Mouse (Mus musculus): ENCODE data around the gene Spata25. TPM values are rescaled to one million over a fixed set of nuclear protein-coding genes. Genes with fewer than 3 reads are reported as not detected.

Spata25 gene
- 0.21 and 0.23 TPM in 2 replicates for polyA plus RNA-seq (2012)

DNA sequence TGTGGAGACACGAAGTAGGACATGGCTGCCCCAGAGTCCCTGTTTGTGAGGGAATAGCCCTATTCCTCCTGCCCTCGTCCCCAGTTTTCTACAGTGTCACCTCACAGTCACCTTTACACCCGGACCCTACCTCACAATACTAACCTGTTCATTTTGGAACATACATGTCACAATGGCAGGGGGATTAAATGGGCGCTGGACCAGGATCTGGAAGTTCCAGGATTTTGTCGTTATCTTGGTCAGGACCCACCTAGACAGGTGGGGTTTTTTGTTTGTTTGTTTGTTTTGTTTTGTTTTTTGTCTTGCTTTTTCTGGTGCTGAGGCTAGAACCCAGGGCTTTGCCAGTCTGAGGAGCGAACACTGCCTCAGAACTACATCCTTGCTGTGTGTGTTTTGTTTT is at the start of gene Spata25:
TSS of gene Spata25 (minus strand) at position 101 of the 400 bp plus-strand sequence.

DNA sequence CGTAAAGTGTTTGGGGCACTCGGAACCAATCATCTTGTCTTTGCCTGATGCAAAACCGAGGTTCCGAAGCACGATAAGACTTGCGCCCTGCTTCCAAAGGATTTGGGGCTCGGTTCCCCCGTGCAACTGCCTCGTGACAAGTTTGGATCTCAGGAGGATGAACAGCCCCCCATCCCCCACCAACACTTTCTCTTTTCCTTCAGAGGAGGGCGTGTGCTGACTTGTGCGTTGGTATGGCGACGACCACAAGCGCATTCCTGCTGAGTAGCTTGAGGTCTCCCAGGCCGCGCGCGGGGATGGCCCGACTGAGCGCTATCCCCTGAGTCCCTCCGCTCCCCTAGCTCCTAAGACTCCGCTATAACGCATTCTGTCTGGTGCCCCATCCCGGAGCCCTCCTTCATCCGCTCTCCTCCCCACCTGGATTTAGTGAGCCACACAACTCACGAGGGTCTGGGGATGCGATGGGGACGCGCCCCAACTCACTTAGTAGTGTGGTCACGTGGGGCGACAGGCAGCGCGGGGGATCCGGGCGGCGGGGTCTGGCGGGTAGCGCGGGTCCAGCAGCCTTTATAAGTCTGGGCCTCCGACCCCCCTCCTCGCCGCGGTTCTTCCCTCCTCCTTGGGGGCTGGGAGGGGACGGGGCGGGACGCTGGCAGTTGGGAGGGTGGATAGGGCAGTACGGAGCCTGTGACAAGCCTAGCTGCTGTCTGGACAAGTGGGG is 28.9 kb upstream of the Spata25 start, which contains the start of gene Pltp:
TSS of gene Pltp (minus strand) at position 611 of the 721 bp plus-strand sequence.

DNA sequence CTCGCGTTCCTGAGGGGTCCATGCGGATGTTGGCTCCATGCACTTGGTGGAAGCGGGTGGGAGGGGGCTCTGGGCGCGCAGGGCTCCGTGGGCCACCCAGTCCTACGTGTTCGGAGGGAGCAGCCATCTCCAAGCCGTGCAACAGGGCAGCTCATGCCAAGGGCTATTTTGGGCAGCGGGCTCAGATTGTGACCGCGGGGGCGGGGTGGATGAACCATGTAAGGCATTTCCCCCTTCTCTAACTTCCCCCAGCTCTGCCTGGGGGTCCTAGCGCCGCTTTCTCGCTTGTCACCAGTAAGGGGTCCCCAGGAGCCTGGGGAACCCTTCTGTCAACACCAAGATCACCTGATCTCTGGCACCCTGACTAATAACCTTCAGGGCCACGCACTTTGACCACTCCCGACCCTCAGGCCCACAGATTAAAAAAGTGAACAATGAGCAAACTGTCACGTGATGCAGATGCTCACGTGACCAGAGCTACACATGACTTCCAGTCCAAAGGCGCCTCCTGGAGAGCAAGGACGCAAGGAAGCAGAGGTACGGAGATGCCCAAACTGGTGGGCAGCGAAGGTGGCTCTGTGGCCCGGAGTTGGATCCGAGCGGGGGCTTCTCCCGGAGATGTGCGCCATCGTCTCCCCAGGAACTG is 5.1 kb upstream of the Spata25 start, which contains the start of gene Neurl2:
TSS of gene Neurl2 (minus strand) at position 143 of the 646 bp plus-strand sequence.

DNA sequence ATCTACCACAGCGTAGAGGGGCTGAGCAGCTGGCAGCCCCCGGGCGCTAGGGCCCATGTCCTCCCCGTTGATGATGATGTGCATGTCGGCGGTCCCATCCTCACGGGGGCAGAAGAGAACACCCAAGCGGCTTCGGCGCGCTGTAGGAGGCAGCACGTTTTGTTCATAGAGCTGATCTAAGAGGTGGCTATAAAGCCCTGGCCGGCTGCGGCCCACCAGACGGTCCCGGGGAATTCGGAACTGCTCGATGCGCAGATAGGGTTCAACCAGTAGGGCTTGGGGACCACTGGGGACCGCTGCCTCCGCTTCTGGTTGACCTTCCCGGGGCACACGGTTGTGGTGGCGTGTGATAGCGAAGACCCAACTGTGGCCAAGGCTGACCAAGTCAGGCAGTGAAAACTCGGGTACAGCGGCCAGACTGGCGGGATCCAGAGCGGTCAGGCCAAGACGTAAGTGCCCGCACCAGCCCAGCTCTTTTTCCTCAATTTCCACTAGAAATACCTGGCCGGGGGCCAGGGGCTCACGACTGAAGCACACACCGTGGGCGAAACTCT is 4.5 kb upstream of the Spata25 start, which contains the start of gene Ctsa:
TSS of gene Ctsa (plus strand) at position 126 of the 554 bp plus-strand sequence.

DNA sequence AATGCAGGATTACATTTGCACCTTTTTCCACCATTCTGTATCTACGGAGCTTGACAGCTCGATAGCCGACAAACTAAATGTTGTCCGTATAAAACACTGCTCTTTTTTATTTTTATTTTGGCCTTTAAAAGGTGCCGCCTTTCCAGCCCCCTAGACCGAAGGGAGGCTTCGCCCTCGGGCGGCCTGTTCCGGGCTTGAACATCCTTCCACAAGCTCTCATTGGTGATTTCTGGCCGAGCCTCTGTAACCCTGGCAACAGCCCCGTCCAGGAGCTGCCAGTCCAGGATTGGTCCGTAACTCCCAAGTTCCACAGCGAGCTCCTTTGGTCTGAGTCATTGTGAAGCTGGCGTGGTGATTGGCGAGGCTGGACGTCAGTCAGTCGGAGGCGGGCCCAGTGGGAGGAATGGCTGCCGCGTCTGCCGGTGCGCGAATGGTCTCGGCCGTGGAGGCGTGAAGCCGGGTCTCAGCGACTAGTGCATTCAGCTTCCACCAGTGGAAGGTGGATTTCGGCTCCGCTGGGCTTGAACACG is 5.6 kb downstream of the Spata25 start, which contains the start of gene Zswim1:
TSS of gene Zswim1 (plus strand) at position 51 of the 530 bp plus-strand sequence.

DNA sequence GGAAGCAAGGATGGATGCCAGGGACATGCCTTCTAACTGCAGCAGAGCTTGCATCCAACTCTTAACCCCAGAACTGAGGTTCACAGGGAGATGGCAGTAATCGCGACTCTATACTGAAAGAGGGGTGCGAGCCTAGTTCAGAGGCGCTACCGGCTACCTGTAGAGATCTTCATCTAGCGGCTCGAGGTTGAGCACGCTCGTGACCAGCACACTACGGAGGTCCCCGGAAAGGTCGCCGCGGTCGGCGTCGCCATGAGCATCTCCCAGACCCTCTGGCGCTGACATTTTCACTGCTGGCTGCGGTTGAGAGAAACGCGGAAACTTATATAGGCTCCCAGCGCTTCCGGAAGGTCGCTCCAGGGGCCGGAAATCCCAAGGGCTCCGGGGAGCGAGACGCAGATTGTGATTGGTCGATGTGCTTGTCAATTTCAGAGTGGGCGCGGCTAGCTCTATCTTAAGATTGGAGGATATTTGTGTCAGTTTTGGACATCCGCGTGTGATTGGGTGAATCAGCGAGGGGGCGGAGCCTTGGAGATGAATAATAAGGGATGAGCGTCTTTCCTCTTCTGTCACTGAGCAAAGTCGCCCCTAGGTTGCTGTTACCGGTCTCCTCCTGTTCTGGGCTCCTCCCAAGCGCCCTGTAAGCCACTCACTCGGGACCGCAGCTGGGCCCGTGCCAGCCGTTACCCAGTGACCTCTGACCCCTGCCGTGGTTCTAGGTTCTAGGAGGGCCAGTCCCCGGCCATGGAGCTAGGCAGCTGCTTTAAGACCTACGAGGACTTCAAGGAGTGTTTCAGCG is 23.6 kb downstream of the Spata25 start, which contains the start of the genes Acot8 and Zswim3:
TSS of gene Acot8 (minus strand) at position 350 of the 799 bp plus-strand sequence.
TSS of gene Zswim3 (plus strand) at position 566 of the 799 bp plus-strand sequence.

DNA sequence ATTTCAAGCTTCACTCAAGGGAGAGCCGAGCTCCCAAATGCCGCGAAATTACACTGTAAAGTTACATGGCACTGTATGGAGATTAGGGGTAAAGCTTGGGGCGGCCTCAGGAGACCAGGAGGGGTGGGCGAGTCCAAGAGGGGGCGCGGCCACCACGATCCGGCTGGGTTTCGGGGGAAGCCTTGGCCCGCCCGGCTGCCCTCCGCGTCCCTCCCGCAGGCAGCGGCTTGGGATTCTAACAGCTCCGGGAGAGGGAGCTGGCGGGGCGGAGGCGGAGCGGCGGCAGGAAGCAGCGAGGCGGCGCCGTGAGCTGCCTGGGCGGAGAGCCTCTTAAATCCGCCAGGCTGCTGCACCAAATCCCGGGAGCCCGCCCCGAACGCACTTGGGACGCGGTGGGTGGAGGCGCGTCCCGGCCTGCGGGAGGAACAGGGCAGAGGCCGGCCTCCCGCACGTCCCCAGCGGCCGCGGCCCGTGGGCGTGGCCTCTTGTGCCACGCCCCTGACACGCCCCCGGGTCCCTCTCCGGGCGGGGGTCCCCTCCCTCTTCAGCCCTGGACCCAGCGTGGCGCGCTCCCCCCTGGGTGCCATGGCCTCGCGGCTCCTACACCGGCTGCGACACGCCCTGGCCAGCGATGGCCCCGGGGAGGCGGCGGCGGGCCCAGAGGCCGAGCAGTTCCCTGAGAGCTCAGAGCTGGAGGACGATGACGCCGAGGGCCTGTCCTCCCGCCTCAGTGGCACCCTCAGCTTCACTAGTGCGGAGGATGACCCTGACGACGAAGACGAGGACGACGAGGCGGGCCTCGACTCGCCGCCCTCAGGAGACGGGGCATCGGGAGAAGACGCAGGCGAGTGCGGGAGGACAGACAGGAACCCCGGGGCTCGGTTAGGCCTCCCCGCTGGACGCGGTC is 42.6 kb downstream of the Spata25 start, which contains the start of gene Snx21:
TSS of gene Snx21 (plus strand) at position 343 of the 907 bp plus-strand sequence.

DNA sequence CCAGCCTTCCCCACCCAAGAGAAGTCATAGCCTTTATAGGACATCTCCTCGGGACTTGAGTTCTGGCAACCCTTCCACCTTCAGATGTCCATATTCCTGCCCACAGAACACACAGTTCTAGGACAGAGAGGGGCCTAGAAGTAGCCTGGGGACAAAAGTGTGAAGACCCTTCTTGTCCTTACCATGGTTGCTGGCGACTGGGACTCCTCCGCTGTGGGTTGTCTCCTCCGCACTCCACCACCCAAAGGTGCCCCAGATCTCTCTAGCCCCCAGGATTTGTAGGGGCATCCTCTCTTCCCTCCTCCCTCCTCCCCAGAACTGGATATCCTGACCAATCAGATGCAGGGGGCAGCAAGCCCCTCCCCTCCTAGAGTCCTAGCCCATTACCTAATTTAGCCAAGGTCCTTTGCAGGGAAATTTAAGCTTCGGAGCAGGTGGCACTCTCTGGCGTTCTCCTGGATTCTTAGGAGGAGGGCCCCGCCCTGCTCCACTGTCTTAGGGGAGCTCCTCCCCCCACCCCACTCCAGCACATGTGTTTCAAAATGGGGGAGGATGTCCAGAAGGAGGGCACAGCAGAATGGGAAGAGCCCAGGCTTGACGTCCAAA is 48.8 kb downstream of the Spata25 start, which contains the start of gene Tnnc2:
TSS of gene Tnnc2 (minus strand) at position 487 of the 606 bp plus-strand sequence.

Other genes with a start within 250 kb of the Spata25 start
- gene Wfdc6a, start 243.1 kb downstream of the Spata25 start, polyA plus RNA-seq (2012), result not detected in 2 replicates
- gene Eppin, start 234.9 kb downstream of the Spata25 start, polyA plus RNA-seq (2012), result not detected in 2 replicates
- gene Wfdc6b, start 215.0 kb downstream of the Spata25 start, polyA plus RNA-seq (2012), result not detected in 2 replicates
- not detected in 2 replicates for gene Wfdc8, start 214.9 kb downstream of the Spata25 start, polyA plus RNA-seq (2012)
- gene Wfdc16, start 189.7 kb downstream of the Spata25 start, polyA plus RNA-seq (2012), result 0.17 TPM in 1 of 2 replicates, not detected in the other
- gene Wfdc10, start 172.5 kb downstream of the Spata25 start, polyA plus RNA-seq (2012), result not detected in 2 replicates
- not detected in 2 replicates for gene Wfdc9, start 172.0 kb downstream of the Spata25 start, polyA plus RNA-seq (2012)
- gene Wfdc11, start 154.4 kb downstream of the Spata25 start, polyA plus RNA-seq (2012), result not detected in 2 replicates
- gene Wfdc13, start 143.4 kb downstream of the Spata25 start, polyA plus RNA-seq (2012), result not detected in 2 replicates
- not detected in 2 replicates for gene Spint4, start 130.0 kb downstream of the Spata25 start, polyA plus RNA-seq (2012)
- not detected in 2 replicates for gene Spint5, start 113.2 kb downstream of the Spata25 start, polyA plus RNA-seq (2012)
- gene Wfdc3, start 82.6 kb downstream of the Spata25 start, polyA plus RNA-seq (2012), result not detected in 2 replicates
- 90.1 and 113 TPM in 2 replicates for gene Dnttip1, start 82.6 kb downstream of the Spata25 start, polyA plus RNA-seq (2012)
- gene Ube2c, start 58.6 kb downstream of the Spata25 start, polyA plus RNA-seq (2012), result 64.0 and 94.6 TPM in 2 replicates
- not detected in 2 replicates for gene Tnnc2, start 48.6 kb downstream of the Spata25 start, polyA plus RNA-seq (2012)
- gene Snx21, start 42.7 kb downstream of the Spata25 start, polyA plus RNA-seq (2012), result 5.4 and 5.6 TPM in 2 replicates
- gene Acot8, start 23.7 kb downstream of the Spata25 start, polyA plus RNA-seq (2012), result 62.8 and 69.5 TPM in 2 replicates
- gene Zswim3, start 23.4 kb downstream of the Spata25 start, polyA plus RNA-seq (2012), result 0.36 and 0.44 TPM in 2 replicates
- gene Zswim1, start 5.9 kb downstream of the Spata25 start, polyA plus RNA-seq (2012), result 20.6 and 27.7 TPM in 2 replicates
- gene Ctsa, start 4.3 kb upstream of the Spata25 start, polyA plus RNA-seq (2012), result 364 and 538 TPM in 2 replicates
- 3.5 and 4.1 TPM in 2 replicates for gene Neurl2, start 4.9 kb upstream of the Spata25 start, polyA plus RNA-seq (2012)
- gene Pltp, start 29.2 kb upstream of the Spata25 start, polyA plus RNA-seq (2012), result 0.16 and 0.51 TPM in 2 replicates
- gene Pcif1, start 50.8 kb upstream of the Spata25 start, polyA plus RNA-seq (2012), result 144 and 161 TPM in 2 replicates
- gene Zfp335, start 83.2 kb upstream of the Spata25 start, polyA plus RNA-seq (2012), result 51.0 and 59.7 TPM in 2 replicates
- 6.3 and 27.6 TPM in 2 replicates for gene Mmp9, start 112.2 kb upstream of the Spata25 start, polyA plus RNA-seq (2012)
- 0.61 and 1.1 TPM in 2 replicates for gene Slc12a5, start 132.3 kb upstream of the Spata25 start, polyA plus RNA-seq (2012)
- 33.9 and 36.3 TPM in 2 replicates for gene Ncoa5, start 206.3 kb upstream of the Spata25 start, polyA plus RNA-seq (2012)
- 0.12 and 0.43 TPM in 2 replicates for gene Cd40, start 227.1 kb upstream of the Spata25 start, polyA plus RNA-seq (2012)

All from megakaryocyte-erythroid progenitor cell, adult 5 weeks (primary cell).